Mouse (Mus musculus): ENCODE data around the gene Otos.

DNA sequence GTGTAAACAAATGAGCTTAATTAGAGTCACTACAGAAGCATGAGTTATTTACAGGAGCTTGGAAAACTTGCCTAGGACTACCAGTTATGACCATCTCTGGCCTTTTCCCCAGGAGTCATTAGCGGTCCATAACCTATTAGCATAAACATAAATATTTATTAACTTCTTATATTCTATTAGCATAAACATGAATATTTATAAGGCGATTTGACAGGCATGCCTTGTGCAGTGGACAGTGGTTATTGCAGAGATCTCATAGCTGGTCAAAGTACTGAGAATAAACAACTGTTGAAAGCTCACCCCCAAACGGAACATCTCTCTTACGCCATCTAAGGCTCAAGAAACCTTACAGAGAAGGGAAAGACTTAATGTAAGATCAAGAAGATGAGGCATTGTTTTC lies 35.5 kb downstream of the Otos start:
- no peak for TF ChIP-seq POLR2A (IDR thresholded peaks at IDR 0.05; ENCODE audit: low read depth, low read length)
- TF ChIP-seq CTCF (conservative IDR thresholded peaks at IDR 0.05; ENCODE audit: insufficient read depth, insufficient read length, low read depth, low read length) = no peak
